Mouse (Mus musculus) liver, embryonic 14 days (tissue): ENCODE data around the gene Txndc11. TPM values are rescaled to one million over a fixed set of nuclear protein-coding genes. Genes with fewer than 3 reads are reported as not detected.

Experiments used
- polyA plus RNA-seq: library from polyadenylated mRNA; depleted of rRNA; stranded (reverse); fragments of >200 nt; gene quantifications from 2 replicates; pipeline ENCODE4 v1.2.3, GENCODE M21; 2012; rRNA removed

The Txndc11 gene
- 8.3 and 9.6 TPM in 2 replicates for polyA plus RNA-seq

GRCm38 (mm10) chr16:11134348-11135344 is at the start of gene Txndc11:
Gene Txndc11, minus strand, starts transcription at chr16:11134650.

GRCm38 (mm10) chr16:11176208-11176883 is 41.9 kb upstream of the Txndc11 start, which contains the start of gene Zc3h7a:
Gene Zc3h7a, minus strand, starts transcription at chr16:11176393.

GRCm38 (mm10) chr16:11066029-11066832 is 68.2 kb downstream of the Txndc11 start, which contains the start of gene Litaf:
Gene Litaf, minus strand, starts transcription at chr16:11066157.

GRCm38 (mm10) chr16:11060645-11061044 is 73.8 kb downstream of the Txndc11 start, which contains the start of gene Snn:
Gene Snn, plus strand, starts transcription at chr16:11060945.

Other genes starting within 250 kb of the Txndc11 start
- 2.2 and 2.4 TPM in 2 replicates for gene Snn, start 73.7 kb downstream of the Txndc11 start, polyA plus RNA-seq
- gene Litaf, start 68.5 kb downstream of the Txndc11 start, polyA plus RNA-seq = 10.7 and 15.4 TPM in 2 replicates
- 58.7 and 64.6 TPM in 2 replicates for gene Zc3h7a, start 41.7 kb upstream of the Txndc11 start, polyA plus RNA-seq
- 49.0 and 54.7 TPM in 2 replicates for gene Rsl1d1, start 68.7 kb upstream of the Txndc11 start, polyA plus RNA-seq
- 44.3 and 44.6 TPM in 2 replicates for gene Gspt1, start 119.7 kb upstream of the Txndc11 start, polyA plus RNA-seq
- gene Tnfrsf17, start 179.2 kb upstream of the Txndc11 start, polyA plus RNA-seq = 0.08 TPM in 1 of 2 replicates, not detected in the other
- gene Snx29, start 188.3 kb upstream of the Txndc11 start, polyA plus RNA-seq = 1.5 and 1.7 TPM in 2 replicates